7 mouse cellular contexts compared by ENCODE assay signal in genomic region chr4:24897351-24897750, GRCm38 (mm10). TPM values are rescaled to one million over a fixed set of nuclear protein-coding genes. Genes with fewer than 3 reads are reported as not detected.
DNase-seq lines count a peak whose midpoint lies in the region; ATAC-seq lines count a peak whose summit lies in the region.

No protein-coding gene starts in this region.

- no peaks in the 10 kb centered on the region for H3K27me3 ChIP-seq in embryonic facial prominence, embryonic 13.5 days
- no peaks in the 10 kb centered on the region for H3K27me3 ChIP-seq in limb, embryonic 10.5 days (ENCODE audit: low read depth, poor library complexity, severe bottlenecking)
- no peaks in the 10 kb centered on the region for H3K27me3 ChIP-seq in neural tube, embryonic 14.5 days (ENCODE audit: control insufficient read depth, insufficient read depth, low read length)

- no peak overlapping the region for H3K27ac ChIP-seq in embryonic facial prominence, embryonic 13.5 days
- no peak overlapping the region for H3K27ac ChIP-seq in limb, embryonic 10.5 days
- H3K27ac ChIP-seq in neural tube, embryonic 14.5 days (ENCODE audit: low read depth, low read length) = no peak overlapping the region; the same call in 1 of the 2 replicates

- H3K9ac ChIP-seq in embryonic facial prominence, embryonic 13.5 days = peak overlapping the region; percentile 85
- no peak overlapping the region for H3K9ac ChIP-seq in neural tube, embryonic 14.5 days (replicated peaks; ENCODE audit: low read depth, low read length)

- H3K36me3 ChIP-seq in embryonic facial prominence, embryonic 13.5 days = peaks cover 17% of the 10 kb centered on the region
- H3K36me3 ChIP-seq in limb, embryonic 10.5 days = peaks cover 21% of the 10 kb centered on the region
- peaks cover 6% of the 10 kb centered on the region; the same call in 1 of the 2 replicates for H3K36me3 ChIP-seq in neural tube, embryonic 14.5 days (ENCODE audit: control insufficient read depth, insufficient read depth, low read length)

- peak; percentile 15 for DNase-seq in right cerebral cortex, adult 18-20 months
- no peak for DNase-seq in right cerebral cortex, adult 2 months (ENCODE audit: low spot score in 2 of 2)
- no peak for DNase-seq in limb, embryonic 10.5 days (ENCODE audit: low spot score)
- no peak for DNase-seq in left cerebral cortex, postnatal 4 days
- DNase-seq in gastrocnemius, postnatal 25 days = no peak

- intact Hi-C loops in left cerebral cortex, postnatal 4 days (cut with DNase I) = loop anchor here (5.0 kb wide), 2 partner anchors 280 to 1645 kb away; no protein-coding TSS in a partner anchor

- 17% methylated on average over 7 of the region's 7 CpGs for WGBS in embryonic facial prominence, embryonic 13.5 days
- 26% methylated on average over 7 of the region's 7 CpGs for WGBS in limb, embryonic 10.5 days
- WGBS in neural tube, embryonic 14.5 days = 14% methylated on average over 7 of the region's 7 CpGs

- peak overlapping the region; percentile 88 for H3K4me3 ChIP-seq in embryonic facial prominence, embryonic 13.5 days
- H3K4me3 ChIP-seq in limb, embryonic 10.5 days = peak overlapping the region; percentile 76
- peak overlapping the region; percentile 62 for H3K4me3 ChIP-seq in neural tube, embryonic 14.5 days (ENCODE audit: low read depth, low read length)

- no peak for ATAC-seq in embryonic facial prominence, embryonic 13.5 days (ENCODE audit: insufficient number of reproducible peaks, insufficient read depth, low FRiP score, low TSS enrichment, low read depth)
- peak; percentile 55 for ATAC-seq in neural tube, embryonic 14.5 days (ENCODE audit: low read depth)

- H3K9me3 ChIP-seq in embryonic facial prominence, embryonic 13.5 days = no peaks in the 10 kb centered on the region
- H3K9me3 ChIP-seq in limb, embryonic 10.5 days (replicated peaks) = no peaks in the 10 kb centered on the region
- no peaks in the 10 kb centered on the region for H3K9me3 ChIP-seq in neural tube, embryonic 14.5 days (ENCODE audit: control insufficient read depth, low read length)

- H3K4me1 ChIP-seq in embryonic facial prominence, embryonic 13.5 days = peaks cover 10% of the 10 kb centered on the region
- H3K4me1 ChIP-seq in limb, embryonic 10.5 days = peaks cover 8% of the 10 kb centered on the region
- no peaks in the 10 kb centered on the region for H3K4me1 ChIP-seq in neural tube, embryonic 14.5 days (ENCODE audit: control insufficient read depth, insufficient read depth, low read length)

- peak overlapping the region; percentile 76 for H3K4me2 ChIP-seq in embryonic facial prominence, embryonic 13.5 days
- H3K4me2 ChIP-seq in neural tube, embryonic 14.5 days (ENCODE audit: low read depth, low read length) = peak overlapping the region; percentile 77

RNA-seq across cellular contexts. Expression of gene Ndufaf4, which starts 0.5 kb away (rescaled TPM):
- 53.3 and 56.4 TPM in 2 replicates for polyA plus RNA-seq in embryonic facial prominence, embryonic 13.5 days (2015; fragmentation: Nextera tagmentation; extraction: Ambion mirVana)
- 53.3 and 64.7 TPM in 2 replicates for polyA plus RNA-seq in limb, embryonic 10.5 days (2016; fragmentation: Nextera tagmentation; extraction: Ambion mirVana)
- 70.4 and 71.7 TPM in 2 replicates for polyA plus RNA-seq in neural tube, embryonic 14.5 days (2014; fragmentation: Nextera tagmentation; extraction: Ambion mirVana)
- 10 to 100 TPM; 33.1 to 34.5 TPM for total RNA-seq in left cerebral cortex, postnatal 4 days (2021)
- total RNA-seq in gastrocnemius, postnatal 25 days (2021) = 10 to 100 TPM; 44.3 to 51.5 TPM

RNA-seq across cellular contexts. Expression of gene Klhl32, which starts 46.4 kb away (rescaled TPM):
- 4.2 and 5.6 TPM in 2 replicates for polyA plus RNA-seq in embryonic facial prominence, embryonic 13.5 days (2015; fragmentation: Nextera tagmentation; extraction: Ambion mirVana)
- polyA plus RNA-seq in limb, embryonic 10.5 days (2016; fragmentation: Nextera tagmentation; extraction: Ambion mirVana) = 4.0 and 4.9 TPM in 2 replicates
- 33.9 and 37.4 TPM in 2 replicates for polyA plus RNA-seq in neural tube, embryonic 14.5 days (2014; fragmentation: Nextera tagmentation; extraction: Ambion mirVana)
- total RNA-seq in left cerebral cortex, postnatal 4 days (2021) = 10 to 100 TPM; 21.3 to 23.8 TPM
- total RNA-seq in gastrocnemius, postnatal 25 days (2021) = under 1 TPM; 0.08 to 0.15 TPM
